Mouse (Mus musculus) adrenal gland, postnatal 4 days (tissue): ENCODE results near the gene Gpsm2. TPM values are rescaled to one million over a fixed set of nuclear protein-coding genes. Genes with fewer than 3 reads are reported as not detected.
A peak's percentile ranks its signal among the peaks of the same experiment; 100 is the strongest.

ENCODE experiments used
- DNase-seq, 2 experiments: peaks; one replicate each; pipeline ENCODE4 v3.0.0; 2021 to 2022; ENCODE audit warnings: low spot score in 2 of 2, mixed read lengths in 2 of 2
- long read RNA-seq, 2 experiments: library from polyadenylated mRNA; stranded (forward); transcript quantifications; one replicate each; pipeline ENCODE4 v2.0.0; 2021
- total RNA-seq, 2 experiments: library from RNA; stranded (reverse); gene quantifications; 2 replicates each; pipeline ENCODE4 v1.2.3; 2021

The Gpsm2 gene
- 10 to 100 TPM; 18.4 to 24.6 TPM for total RNA-seq
- long read RNA-seq, experiment 1, transcript Gpsm2-201 (15 exons, 3,498 nt), result major isoform, 6 of 16 reads
- long read RNA-seq, experiment 1, partial matches to known transcripts, result 1 of 16 reads
- long read RNA-seq, experiment 1, other reads (novel, unspliced or antisense), result 9 of 16 reads
- long read RNA-seq, experiment 2, transcript Gpsm2-201 (15 exons, 3,498 nt), result major isoform, 24 of 54 reads
- long read RNA-seq, experiment 2, partial matches to known transcripts, result 4 of 54 reads
- long read RNA-seq, experiment 2, other reads (novel, unspliced or antisense), result 26 of 54 reads

DNA sequence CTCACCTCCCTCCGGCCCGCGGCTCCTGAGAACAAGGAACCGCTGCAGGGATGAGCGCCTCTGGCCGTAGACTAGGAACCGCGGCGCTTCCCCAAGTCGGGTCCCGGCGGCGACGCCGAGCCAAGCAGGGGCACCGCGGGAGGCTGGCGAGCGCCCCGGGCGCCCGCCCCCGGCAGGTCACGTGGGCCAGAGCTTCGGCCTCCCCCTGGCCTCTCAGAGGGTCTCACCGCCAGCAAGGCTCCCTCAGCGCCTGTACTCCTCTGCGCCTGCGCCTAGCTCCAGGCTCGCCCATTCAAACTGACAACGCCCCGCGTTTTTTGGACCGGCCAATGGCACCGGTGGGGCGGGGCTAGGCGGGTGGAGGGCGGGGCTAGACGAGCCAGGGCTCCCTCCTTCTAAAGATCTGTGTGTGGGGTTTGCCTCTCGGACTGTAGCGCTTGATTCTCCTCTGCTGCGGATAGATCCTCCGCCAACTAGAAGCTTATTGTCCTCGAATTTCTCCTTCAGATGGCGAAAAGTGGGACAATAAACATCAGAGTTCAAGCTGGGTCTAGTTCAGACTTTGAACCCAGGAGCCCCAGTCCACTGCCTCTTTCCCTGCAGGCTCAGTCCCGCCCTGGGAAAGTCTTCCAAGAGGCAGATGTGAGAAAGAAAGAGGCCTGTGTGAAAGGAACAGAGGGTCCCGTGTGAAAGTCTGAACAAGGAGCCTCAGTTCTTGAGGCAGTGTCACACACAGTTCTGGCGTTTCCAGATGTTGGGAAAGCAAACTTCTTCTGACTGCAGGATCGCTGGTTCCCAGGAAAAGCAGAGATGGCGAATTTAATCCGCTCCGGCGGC lies at the start of gene Gpsm2:
Gpsm2 (minus strand) TSS at position 274 of the 837 bp plus-strand sequence.
- peak; percentile 84 to 95 for DNase-seq

DNA sequence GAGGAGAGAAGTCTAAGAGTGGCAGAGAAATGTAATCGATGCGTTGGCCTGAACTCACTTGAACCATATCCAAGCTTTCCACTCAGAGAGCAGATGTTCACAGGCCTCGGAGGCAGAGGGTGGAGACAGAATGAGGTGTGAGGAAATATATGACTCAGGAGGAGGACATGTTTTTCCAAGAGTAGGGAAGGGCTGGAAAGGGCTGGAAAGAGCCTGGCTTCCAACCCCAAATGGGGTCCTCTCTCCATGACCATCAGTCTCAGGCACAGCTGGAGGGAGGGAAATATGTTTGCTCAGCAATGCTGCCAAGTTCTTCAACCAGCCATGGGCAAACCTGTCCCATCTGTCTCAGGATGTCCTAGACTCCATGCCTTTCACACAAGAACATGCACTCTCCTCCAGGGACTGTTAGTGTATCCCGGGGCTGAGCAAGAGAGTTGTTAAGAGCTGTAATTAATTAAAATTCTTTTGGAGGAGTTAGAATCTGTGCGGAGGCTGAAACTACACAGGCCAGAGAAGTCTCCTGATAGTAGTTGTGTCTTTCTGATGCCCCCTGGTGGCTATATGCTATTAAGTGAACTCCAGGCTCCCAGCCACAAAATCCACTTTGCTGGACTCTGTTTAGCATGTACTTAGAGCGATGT lies 48.7 kb upstream of the Gpsm2 start:
- DNase-seq, result peak in 1 of 2 experiments; percentile 39

DNA sequence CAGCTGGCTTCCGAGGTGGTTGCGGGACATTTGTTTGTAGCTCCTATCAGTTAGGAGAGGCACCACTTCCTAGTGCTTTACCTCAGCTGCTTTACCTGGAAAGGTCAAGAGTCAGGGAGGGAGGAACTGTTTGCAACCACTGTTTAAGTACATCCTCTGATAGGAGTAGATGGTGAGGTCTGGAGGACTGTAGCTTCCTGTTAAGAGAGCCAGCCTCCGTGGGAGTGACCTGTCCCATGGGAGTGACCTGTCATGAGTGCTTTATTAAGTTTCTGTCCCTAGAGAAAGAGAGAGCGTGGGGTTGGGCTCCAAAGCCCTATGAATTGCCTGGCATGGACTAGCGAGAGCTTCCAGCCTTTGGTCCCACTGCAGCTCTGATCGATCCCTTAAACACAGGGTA lies 47.4 kb upstream of the Gpsm2 start:
- no peak for DNase-seq

DNA sequence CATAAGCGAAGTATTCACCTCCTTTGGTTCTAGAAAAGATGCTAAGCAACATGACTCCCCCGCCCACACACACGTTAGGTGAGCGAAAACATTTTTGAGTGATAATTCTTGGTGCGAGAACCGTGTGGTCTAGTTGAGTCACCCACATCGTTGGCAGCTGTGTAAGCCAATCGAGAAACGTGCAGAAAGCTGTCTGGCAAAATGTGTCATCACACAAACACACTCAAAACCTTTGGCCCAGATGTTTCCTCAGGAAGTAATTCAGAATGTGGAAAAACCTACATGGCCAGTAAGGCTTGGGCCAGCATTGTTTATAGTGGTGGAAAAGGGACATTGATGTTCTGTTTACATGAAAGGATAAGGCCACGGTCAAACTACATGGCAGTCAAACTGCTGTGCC lies 45.3 kb upstream of the Gpsm2 start:
- DNase-seq, result no peak

DNA sequence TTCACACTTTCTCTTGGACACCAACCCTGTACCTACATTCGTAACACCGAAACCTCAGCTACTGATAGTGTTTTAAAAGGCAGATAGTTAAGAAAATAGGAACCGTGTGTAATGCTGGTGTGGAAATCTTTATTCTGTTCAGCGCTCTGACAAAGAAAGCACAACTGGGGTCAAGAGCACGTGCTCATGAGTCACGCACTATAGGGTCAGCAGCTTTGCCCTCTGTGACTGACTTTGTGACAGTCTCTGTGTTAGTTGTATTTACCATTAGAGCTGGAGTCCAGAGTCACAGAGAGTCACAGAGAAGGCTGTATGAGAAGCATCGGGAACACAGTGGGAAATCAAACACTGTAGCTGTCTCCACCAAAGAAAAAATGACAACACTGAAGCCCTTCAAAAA lies 44.8 kb upstream of the Gpsm2 start:
- DNase-seq, result no peak

DNA sequence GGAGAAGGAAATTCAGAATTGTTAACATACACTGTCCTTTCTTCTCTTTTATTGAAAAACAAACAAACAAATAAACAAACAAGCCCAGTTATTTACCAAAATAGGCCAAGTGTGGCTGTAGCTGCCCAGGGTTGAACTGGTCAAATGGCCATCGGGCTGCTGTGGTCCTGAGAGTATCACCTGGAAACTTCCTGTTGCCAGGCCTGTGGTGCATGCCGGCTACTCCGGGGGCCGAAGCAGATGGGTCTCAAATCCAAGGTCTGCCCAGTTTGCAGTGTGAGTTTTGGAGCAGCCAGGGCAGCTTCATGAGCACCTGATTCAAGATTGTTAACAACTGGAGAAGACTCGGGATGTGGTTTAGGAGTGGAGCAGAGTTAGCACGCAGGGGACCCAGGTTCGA lies 43.4 kb upstream of the Gpsm2 start:
- DNase-seq, result no peak

DNA sequence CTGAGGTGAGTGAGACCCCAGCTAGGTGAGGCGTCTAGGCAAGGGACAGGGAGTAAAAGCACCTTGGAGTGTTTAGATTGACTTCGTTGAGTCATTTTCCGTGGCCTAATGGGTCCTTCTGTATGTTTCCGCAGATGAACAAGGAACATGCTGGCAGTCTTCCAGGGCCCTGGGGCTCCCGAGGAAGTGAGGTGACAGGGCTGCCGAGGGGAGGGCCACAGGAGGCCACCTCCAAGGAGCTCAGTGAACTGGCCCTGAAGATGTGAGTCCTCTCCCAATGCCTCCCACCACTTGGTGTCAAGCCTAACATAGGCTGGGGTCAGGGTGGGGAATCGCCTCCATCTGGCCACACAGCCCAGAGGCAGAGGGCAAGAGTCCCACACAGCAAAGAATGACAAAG lies 42.9 kb upstream of the Gpsm2 start:
- DNase-seq, result no peak

DNA sequence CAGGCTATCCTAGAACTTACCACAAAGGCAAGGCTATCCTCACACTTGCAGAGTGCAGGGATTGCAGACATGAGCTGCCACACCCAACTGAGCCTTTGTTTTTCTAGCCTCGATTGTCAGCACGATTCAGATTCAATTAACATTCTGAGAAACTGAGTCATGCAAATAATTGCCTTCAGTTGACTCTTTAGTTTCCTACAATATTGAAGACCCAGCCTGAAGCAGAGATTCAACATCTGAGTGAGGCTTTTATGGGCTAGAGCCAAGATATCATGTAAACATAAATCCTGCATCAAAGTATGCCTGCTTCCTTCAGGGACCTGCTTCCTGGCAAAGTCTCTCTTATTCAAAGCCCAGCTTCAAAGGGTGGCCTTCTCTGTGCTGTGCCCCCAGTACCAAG lies 41.6 kb upstream of the Gpsm2 start:
- no peak for DNase-seq

DNA sequence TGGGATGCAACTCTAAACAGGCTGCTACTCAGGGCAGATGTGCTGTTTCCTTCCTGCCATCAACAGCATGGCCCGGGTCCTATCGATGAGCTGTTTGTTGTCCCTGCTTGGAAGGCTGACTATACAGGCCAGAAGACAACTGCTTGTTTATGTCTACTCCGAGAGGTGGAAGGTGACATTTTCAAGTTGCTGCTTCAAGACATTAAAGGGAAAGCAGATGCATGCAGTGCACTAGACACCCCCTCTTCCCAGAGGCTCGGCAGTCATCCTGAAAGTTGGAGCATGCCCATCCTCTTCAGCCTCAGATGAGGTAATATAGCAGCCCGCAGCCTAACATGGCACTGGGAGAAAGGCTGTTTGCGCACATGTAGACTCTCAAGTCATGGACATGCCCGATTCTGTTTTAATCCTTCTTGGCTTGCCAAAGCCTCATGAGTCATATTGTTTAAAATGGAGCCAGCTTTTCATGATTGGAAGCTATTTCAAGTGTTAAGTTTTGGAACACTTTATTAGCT lies 40.5 kb upstream of the Gpsm2 start:
- no peak for DNase-seq

DNA sequence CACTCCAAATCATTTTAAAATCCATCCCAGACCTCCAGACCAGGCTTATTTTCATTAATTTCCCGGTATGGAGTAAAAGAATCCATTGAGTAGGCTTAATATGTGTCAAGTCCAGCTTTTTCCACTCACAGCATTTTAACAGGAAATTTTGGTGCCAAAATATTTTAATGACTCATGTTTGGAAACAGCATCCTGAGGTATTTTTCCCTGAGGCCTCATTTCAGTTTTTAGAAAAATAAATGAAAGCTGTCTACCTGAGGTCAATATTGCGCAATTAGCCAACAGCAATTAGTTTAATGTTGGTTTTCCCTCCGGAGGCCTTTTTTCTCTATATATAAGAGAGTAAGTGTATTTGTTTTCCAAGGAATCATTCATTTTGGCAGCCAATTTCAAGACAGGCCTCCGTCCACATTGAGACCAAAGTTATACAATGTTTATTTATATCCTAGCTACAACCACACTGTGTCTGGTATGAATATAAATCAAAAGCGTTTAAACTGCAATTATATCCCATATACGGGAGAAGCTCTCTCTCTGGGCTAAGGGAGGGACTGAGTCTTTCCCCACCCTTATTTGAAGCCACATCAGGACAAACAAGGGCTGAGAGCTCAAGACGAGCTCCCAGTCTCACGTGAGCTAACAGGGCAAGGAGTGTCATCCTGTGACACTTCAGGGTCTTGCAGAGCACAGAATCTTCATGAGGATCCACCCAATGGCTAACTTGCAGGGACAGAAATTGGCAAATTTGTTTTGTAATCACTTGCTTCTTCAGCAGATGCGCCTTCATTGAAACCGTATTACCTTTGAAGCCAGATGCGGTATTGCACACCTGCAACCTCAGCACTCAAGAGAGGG lies 37.7 kb upstream of the Gpsm2 start:
- no peak for DNase-seq

DNA sequence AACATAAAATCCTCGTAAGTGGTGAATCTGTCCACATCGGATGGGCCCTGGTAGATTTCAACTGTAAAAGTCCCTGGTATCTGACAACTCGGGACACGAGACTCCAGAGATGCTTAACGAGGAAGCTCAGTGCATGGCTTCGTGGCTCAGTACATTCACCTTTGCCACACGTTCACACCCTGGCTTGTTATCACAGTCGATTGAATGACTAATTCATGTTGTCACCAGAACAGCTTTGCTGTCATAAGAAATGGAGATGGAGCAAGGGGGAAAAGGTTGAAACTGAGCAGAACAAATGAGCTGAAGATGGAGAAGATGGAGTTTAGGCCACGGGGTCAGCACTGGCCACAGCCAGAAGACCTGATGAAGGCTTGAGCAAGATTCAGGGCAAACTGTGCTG lies 35.5 kb upstream of the Gpsm2 start:
- no peak for DNase-seq

DNA sequence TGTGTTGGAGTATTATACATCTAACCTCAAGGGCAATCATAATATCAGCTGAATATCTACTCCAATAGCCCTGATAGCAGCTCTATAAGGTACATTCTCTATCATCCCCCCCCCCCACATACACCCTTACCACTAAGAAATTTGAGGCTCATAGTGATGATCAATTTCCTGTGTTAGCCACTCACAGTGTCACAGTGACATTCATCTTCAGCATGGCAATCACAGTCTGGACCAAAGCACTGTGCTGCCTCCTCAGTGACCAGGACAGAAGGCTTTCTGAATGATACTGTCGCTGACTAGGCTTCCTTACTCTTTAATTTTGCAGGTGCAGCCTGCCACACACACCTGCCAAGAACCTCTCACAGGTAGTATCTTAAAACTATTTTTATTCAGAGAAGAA lies 34.0 kb upstream of the Gpsm2 start:
- no peak for DNase-seq

DNA sequence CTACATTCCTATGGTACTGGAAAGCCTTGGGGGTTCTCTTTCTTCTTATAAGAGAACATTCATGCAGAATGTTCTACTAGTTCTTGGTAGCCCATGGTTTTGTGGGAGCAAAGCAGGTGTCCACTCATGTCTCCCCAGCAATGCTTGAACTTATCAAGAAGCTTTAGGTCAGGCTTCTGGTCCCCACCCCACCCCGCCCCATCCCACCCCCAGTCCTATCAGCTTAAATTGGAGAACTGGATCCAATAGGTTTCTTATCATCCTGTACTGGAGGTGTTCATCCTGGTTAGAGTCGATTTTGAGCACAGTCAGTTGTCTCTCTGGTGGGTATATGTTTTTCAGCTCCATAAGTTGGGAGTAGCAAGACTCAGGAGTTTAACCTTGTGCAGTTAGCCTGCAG lies 33.4 kb upstream of the Gpsm2 start:
- no peak for DNase-seq

DNA sequence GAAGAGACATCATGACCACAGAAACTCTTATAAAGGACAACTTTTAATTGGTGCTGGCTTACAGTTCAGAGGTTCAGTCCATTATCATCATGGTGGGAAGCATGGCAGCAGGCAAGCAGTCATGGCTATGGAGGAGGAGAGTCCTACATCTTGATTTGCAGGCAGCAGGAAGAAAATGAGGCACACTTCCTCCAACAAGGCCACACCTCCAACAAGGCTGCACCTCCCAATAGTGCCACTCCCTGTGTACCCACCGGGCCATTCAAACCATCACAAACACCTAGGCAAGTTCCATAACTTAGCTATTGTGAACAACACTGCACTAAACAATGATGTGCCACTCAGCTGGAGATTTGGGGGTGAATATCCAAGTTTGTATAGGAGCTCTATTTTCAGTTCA lies 32.4 kb upstream of the Gpsm2 start:
- DNase-seq, result no peak

DNA sequence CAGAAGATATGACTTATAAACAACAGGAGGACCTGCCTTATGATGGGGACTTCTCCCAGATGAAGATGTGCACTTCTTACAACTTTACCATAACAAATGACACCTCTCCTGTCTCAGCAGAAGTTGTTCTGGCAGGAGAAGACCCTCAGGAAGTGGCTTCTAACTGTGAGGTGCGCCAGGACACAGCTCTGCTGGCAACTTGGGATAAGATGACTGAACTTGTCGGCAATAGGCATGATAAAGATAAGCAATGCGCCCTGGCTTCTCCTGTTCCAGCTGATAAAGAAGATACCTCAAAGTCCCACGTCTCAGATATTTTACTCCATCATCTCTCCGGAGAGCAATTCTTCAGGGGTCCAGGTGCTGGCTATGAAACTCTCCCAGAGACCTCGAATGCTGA lies 29.6 kb upstream of the Gpsm2 start:
- DNase-seq, result no peak

DNA sequence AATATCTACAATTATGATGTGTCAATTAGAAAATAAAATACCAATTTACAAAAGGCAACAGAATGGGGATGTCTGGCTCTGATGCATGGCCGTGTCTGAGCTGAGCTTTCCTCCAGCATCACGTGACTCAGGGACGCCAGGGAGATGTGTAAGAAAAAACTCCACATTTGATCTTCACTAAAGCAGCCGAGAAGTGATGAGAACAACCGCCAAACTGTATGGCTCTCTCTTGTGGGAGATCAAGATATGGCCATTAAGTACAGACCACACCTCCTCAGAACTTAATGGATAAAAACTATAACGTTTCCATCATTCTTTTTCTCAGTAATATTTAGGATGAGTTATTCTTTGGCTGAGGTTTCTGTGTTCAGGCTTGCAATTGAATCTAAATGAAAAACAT lies 29.0 kb upstream of the Gpsm2 start:
- no peak for DNase-seq

DNA sequence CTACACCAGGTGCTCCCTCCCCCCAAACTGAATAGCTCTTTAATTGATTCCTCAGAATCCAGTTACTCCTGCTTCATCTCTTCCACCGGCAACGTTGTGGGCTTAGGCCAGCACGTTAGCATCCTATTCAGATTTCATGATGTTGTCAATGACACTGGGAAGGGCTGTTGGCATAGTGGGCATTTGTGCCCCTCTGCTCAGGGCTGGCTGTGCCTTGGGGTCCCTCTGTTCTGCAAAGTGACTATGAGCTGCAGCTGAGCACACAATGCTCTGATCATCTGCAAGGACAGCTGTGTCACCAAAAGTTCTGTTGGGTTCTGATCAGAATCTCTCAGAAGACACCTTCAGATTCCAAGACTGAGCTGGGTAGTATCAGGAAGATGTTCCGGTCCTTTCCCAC lies 22.0 kb upstream of the Gpsm2 start:
- DNase-seq, result no peak

DNA sequence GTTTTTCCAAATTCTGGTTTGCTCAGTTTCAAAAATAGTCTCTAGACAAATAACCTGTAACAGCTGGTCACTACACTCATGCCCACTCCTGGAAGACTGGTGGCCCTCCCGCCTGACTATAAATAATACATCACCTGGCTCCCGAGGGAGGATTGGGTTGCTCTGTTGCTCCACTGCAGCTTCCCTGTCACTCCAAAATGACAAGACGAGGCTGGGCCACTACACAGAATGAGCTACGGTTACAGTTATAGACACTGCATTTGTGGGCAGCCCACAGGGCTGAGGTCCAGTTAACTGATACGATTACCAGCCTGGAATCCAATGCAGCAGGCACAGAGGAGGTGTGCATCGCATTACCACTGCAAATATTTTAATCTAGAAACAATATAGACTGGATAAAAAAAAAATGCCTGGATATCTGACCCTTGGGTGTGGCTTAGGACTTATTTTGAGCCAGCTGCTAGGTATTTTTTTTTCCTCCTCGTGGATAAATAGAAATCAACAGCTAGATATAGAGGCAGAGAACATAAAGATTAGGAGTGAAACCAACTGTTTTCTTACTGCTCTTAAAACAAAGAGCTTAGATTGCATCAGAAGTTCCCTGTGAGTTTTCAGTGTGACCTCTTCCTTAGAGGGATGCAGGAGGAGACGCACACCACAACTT lies 17.1 kb upstream of the Gpsm2 start, which contains the start of gene Aknad1:
Aknad1 (plus strand) TSS at position 614 of the 664 bp plus-strand sequence.
- DNase-seq, result no peak

DNA sequence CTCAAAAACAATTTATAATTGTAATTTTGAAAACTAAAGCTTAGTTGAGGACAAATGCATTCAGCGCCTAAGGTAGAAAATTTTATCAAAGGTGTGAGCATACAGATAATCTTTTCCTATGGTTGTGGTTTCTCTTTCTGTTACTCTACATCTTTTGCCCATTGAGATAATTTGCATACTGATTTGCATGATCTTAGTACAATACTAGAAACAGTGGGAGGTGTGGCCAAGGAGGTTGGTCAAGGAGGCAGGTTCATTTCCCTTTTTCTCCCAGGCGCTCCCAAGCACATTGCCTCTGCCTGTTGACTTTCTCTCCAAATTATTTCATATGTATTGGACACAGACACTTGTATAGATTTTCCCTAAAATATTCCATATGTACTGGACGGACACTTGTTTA lies 15.7 kb upstream of the Gpsm2 start:
- DNase-seq, result no peak

DNA sequence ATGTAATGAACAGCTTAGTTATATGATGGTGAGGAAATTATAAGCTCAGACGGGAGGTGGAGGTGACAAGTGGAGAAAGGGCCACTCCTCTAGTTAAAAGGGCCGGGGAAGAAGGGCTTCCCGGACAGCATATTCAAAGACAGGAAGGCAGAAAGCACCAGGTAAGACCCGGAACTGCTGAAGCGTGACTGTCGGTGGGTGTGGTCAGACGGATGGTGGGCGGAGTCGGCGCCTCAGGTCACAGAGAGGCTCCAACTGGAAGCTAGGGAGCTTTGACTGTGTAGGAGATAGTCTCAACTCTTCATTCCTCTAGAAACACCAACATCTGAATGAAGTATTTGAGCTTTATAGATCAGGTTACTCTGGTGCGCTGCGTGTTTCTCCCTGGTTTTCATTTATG lies 8.2 kb upstream of the Gpsm2 start:
- no peak for DNase-seq
